Mouse (Mus musculus) frontal cortex, postnatal 14 days (tissue): ENCODE measurements around the gene Sulf2.
"Not testable (repeated sequence)": the region's sequence is repeated elsewhere in the genome, so short reads cannot be mapped to it uniquely, and the experiment has no call there.

Experiments used
- DNase-seq, 2 experiments: peaks; one replicate each; pipeline ENCODE4 v3.0.0; 2022; ENCODE audit warnings: low spot score in 2 of 2

Sulf2 gene

DNA sequence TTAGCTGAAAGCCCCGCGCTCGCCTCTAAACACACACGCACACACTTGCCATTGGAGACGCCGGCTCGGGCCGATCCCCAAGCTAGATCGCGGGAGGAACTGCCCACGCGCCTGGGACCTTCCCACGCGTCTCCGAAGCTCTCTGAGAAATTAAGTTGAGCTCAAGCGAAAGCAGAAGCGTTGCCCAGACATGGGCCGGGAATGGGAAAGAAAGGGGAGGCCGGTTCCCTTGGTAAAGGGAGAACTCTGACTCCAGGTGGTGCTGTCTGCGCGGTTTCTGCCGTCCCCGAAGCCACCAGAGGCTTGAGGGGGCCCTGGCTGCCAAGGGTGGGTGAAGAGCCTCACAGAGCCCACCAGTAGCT is at the start of gene Sulf2:
Gene Sulf2 (minus strand): TSS at position 210 of the 362 bp plus-strand sequence.
- DNase-seq = peak; percentile 67 to 71

DNA sequence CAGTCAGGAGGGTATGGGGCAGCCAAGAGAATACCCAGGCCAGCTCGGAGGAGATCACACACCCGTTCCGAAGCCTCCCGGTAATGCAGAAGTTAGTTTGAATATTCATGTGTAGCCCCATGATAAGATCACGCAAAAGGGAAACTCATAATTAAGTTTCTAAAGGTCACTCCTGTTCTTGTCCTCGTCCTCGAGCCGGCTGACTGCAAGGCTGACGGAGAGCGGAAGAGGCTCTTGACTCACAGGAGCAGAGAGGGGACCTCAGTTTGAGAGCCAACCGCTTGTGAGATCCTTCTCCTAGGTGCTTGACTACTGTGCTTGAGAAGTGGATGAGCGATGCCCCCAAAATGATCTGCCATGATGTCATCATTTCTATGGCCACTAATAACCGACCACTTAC is 48.7 kb upstream of the Sulf2 start:
- no peak for DNase-seq

DNA sequence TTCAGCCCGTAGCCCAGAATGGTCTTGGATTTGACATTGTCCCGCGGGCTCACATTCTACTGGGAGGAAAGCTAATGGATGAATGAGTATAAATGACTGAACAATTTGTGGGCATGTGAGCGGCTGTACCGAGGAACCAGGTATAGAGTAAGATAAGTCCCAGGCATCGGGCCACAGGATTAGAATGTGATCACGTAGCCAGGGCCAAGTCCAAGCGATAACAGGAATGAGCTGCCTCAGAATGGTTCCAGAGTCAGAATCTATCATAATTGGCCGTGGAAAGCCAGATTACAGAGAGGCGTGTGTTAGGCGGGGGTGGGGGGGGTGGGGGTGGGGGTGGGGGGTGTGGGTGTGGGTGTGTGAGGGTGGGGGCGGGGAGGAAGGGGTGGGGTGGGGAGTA is 48.2 kb upstream of the Sulf2 start:
- no peak for DNase-seq

DNA sequence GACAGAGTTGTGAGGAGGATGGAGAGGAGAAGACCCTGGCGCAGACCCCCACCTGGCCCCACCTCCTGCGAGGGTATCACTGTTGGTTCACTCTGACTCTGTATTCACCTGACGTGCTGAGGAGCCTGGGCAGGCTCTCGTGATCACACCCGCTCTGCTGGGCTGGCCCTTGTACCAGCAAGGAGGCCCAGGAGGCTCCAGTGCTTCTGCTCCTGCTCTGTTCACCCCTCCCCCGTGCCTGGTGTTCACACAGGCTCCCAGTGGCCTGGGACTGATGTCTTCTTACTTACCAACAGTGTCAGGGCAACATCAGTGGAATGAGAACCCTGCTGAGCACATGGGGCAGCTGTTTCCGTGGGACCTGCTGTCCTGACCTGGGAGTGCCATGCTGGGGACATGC is 42.5 kb upstream of the Sulf2 start:
- no peak for DNase-seq

- no peak for DNase-seq
These were observed 41.6 kb upstream of the Sulf2 start for GRCm38 (mm10) chr2:166197064-166197463.

DNA sequence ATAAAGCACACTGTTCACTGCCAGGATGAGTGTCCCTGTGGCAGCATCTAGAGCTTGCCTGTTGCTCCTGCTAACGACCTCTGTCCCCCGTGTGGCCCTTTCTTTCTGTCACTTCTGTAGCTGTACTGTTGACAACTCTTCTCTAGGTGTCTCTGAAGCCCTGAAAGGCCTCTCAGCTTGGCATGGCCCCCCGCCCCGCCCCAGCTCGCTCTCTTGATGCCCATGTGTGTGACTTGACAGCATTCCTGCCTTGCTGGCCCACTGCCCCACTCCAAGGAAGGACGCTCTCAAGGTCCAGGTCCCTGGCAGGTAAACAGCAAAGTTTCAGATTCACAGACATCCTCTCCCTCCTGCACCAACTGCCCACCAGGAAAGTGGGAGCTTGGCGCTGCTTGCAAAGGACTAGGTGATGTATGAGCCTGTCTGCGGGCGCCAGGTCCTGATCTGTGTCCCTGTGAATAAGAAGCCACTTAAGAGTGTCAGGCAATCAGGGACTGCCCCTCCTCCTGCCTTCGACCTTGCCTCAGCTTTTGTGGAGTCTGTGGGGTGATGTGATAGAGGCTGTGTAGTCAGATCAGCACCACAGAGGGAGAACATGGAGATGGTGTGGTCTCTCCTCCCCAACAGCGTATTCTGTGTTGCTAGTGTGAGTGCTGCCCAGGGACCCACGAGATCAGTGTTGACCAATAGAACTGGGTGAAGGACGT is 40.8 kb upstream of the Sulf2 start:
- DNase-seq = no peak

GRCm38 (mm10) chr2:166195041-166195440 is 39.6 kb upstream of the Sulf2 start:
- DNase-seq = no peak

DNA sequence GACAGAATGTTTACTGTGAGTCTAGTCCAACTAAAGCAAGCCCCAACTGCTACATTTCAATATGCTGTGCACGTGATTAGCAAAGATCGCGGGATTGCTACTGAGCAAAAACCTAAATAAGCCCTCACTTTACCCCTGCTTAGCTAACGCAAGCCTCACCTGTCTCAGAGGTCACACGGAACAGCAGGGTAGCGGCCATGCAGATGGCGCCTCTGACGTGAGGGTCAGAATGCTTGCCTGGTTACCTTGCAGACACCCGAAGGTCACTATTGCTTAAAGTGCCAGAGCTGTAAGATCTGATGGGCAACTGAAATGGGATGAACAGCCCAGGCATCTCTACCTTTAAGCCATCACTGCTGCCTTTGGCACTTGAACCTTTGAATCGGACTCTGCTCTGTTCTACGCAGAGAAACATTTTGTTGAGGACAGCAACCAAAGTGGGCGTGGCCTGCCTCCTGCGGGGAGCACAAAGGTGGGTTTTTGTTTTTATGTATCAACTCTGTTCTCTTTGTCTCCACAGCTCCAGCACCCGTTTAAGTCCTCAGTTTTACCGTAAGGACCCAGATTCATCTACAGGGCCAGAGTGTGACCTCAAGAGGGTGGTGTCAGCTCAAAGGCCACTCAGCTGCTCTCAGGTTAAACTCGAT is 38.8 kb upstream of the Sulf2 start:
- no peak for DNase-seq

DNA sequence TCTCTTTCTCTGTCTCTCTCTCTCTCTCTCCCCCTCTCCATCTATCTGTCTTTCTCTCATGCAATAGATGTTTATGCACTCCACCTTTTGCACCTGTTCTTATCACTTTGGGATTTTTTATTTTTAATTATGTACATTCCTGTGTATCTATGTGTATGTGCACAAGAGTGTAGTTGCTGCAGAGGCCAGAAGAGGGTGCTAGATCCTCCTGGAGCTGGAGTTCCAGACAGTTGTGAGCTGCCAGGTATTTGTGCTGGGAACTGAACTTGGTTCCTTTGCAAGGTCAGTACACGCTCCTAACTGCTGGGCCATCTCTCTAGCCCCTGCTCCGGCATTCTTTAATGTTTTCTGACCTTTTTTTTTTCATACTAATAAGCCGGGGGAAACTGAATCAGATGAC is 38.0 kb upstream of the Sulf2 start:
- no peak for DNase-seq

GRCm38 (mm10) chr2:166190816-166191215 is 35.4 kb upstream of the Sulf2 start:
- no peak for DNase-seq

GRCm38 (mm10) chr2:166189191-166189590 is 33.7 kb upstream of the Sulf2 start:
- DNase-seq = no peak

- DNase-seq = not testable (repeated sequence)
These were observed 32.5 kb upstream of the Sulf2 start for GRCm38 (mm10) chr2:166187874-166188453.

DNA sequence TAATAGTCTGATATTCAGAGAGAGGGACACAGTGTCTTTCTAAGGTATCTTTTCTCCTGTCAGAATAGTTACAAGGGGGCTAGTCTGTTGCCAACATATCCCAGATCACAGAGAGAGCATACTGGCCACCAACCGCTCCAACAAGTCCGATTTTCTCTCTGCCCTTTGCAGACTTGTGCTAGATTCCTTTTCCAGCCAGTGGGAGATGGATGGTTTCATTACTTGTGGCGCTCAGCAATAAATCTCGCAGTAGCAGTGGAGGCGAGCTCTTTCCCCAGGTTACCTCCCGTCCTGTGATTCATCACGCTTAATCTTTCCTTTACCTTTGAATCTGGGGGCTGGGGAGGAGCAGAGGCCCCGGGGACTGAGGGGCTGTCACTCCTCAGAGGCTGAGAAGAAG is 31.9 kb upstream of the Sulf2 start:
- DNase-seq = not testable (repeated sequence)

- no peak for DNase-seq
These were observed 30.9 kb upstream of the Sulf2 start for GRCm38 (mm10) chr2:166186244-166186948.

DNA sequence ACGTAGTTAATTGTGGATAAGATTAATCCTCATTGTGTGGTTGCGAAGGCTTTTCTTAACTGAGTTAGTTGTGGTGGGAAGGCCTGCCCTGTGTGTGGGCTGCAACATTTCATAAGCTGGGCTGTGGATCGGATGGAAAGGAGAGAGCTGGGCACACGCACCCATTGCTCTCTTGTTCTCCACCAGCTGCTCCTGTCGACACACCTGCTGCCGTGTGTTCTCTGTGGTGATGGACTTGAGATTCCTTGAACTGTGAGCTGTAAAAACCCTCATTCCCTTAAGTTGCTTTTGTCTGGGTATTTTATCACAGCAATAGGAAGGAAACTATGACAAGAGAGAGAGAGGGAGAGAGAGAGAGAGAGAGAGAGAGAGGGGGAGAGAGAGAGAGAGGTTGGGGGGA is 30.3 kb upstream of the Sulf2 start:
- DNase-seq = no peak

- DNase-seq = no peak
These were observed 29.0 kb upstream of the Sulf2 start for GRCm38 (mm10) chr2:166184417-166184816.

- DNase-seq = no peak
These were observed 26.7 kb upstream of the Sulf2 start for GRCm38 (mm10) chr2:166182009-166182685.

GRCm38 (mm10) chr2:166180744-166181508 is 25.5 kb upstream of the Sulf2 start:
- no peak for DNase-seq

GRCm38 (mm10) chr2:166180136-166180649 is 24.7 kb upstream of the Sulf2 start:
- no peak for DNase-seq

DNA sequence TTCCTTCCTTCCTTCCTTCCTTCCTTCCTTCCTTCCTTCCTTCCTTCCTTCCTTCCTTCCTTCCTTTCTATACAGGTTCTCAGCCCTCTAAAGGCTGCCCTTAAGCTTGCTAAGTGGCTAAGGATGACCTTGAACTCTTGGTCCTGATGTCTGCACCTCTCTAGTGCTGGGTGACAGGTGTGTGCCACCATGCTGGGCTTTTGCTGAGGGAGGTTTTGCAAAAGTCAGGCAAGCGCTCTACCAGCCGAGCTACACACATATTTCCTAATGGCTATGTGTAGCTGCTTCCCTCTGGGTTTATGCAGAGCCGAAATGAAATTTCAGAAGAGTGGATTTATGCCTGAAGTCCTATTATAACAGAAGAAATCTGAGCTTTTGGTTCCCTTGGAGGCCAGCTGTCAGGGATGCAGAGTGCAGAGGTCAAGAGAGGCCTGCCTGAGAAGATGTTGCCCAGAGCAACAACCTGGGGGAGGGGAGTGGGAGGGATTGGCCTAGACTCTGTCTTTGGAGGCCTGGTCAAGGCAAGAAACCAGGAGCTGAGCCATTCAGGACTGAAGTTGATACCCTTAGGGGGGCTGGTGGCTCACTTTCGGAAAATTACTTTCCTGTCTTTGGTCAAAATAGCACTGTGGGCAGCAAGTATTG is 24.1 kb upstream of the Sulf2 start:
- no peak for DNase-seq
